Mouse (Mus musculus): ENCODE measurements at regions not wholly inside any gene's neighbourhood (a gene's known extent, or its start where the extent isn't known, plus 50 kb on each side); places are given as distances from the start of the nearest gene placed in this dataset.

DNA sequence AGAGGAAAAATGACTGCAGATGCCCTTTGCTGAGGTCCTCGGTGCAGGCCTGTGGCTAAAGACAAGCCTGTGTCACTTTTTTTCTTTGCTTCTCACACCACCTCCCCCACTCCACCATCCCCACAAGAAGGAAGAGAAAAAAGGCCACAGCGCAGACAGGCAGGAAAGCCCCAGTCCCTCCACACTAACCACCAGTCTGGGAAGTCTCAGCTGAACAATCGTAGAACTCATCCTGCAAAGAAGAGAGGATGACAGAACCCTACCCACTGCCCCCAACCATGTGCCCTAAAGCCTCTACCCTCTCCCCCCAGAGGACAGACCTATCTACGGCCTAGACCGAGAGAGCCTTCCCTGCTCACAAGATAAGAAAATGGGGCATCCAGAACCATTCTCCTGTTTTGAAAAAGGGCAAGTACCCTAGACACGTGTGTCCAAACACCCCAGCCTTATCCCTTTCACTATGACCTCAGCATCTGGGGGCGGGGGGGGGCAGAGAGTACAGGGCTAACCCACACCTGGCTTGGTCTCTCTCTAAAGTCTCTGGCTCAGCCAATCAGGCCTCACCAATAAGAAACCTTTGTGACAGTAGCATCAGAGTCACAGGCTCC is 214.8 kb downstream of the Ly86 start:
- Histone ChIP-seq H3K4me1 (ENCODE audit: control insufficient read depth, insufficient read depth, low read length) (no peaks in the 10 kb centered on the region), H3K27ac (ENCODE audit: insufficient read depth, low read length) (no peak overlapping the region), H3K4me3 (ENCODE audit: insufficient read depth, low read length) (no peak overlapping the region)
- no peak for TF ChIP-seq CTCF (IDR thresholded peaks at IDR 0.05; ENCODE audit: borderline replicate concordance, insufficient read depth, low read length)
- no peak for TF ChIP-seq POLR2A (IDR thresholded peaks at IDR 0.05; ENCODE audit: low read depth, low read length)

DNA sequence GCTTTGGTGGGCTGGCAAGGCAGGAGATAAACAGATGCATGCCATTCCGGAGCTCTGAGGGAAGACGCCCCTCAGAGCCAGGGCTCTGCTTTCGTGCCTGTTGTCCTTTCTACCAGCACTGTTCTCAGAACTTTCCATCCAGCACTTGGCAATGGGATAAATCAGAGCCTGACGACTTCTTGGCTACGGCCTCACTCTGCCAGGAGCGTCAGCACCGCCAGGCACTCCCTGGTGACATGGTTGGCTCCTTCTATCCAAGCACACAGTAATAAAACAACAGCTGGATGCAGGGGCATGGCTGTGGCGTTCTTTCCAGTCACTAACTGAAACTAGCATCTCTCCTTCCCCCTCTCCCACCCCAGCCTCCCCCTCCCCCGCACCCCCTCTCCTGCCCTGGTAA is 215.4 kb downstream of the Ly86 start:
- TF ChIP-seq CTCF (IDR thresholded peaks at IDR 0.05; ENCODE audit: borderline replicate concordance, insufficient read depth, low read length) (no peak), POLR2A (IDR thresholded peaks at IDR 0.05; ENCODE audit: low read depth, low read length) (no peak)
- Histone ChIP-seq H3K27ac (ENCODE audit: insufficient read depth, low read length) (no peak overlapping the region), H3K4me1 (ENCODE audit: control insufficient read depth, insufficient read depth, low read length) (no peaks in the 10 kb centered on the region)

DNA sequence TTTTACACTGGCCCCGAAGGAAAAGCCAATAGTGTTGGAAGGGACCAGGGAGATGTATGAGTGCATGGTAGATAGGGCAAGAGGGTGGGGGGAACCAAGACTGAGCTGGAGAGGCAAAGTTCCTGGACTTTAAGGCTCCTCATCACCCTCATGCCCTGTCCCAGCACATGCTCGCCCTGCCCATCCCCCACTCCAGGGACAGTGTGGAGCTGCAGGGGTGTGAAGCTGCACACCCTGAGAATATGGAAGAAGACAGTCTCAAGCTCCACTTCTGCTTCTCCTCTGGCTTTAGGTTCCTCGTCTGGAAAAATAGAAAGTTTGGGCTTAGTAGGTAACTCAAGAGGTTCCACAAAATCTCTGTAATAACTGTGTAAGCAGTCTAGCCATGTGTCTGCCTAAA is 215.8 kb downstream of the Ly86 start:
- Histone ChIP-seq H3K4me3 (ENCODE audit: insufficient read depth, low read length) (no peak overlapping the region), H3K4me1 (ENCODE audit: control insufficient read depth, insufficient read depth, low read length) (no peaks in the 10 kb centered on the region), H3K27ac (ENCODE audit: insufficient read depth, low read length) (no peak overlapping the region)
- TF ChIP-seq POLR2A (IDR thresholded peaks at IDR 0.05; ENCODE audit: low read depth, low read length) (no peak), CTCF (IDR thresholded peaks at IDR 0.05; ENCODE audit: borderline replicate concordance, insufficient read depth, low read length) (no peak)

More for the DNA sequence above, 215.4 kb downstream of the Ly86 start:
- no peak overlapping the region for H3K4me3 ChIP-seq (ENCODE audit: insufficient read depth, low read length)

DNA sequence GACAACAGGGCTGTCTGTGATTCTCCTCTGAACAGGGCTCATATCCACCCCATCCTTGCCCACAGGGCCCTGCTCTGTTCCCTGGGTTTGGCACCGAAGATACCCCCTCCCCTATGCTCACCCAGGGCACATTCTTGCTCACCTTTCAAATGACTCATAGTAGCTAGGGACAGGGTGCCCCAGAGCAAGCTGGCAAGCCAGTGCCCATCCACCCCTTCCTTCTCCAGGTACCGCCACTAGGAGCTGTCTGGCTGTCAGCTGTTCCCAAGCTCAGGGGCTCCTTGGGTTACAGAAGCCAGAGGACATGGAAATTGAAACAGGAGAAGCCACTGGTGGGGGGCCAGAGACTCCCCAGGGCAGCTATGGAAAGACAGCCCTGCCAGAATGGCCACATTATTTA is 216.4 kb downstream of the Ly86 start:
- no peak for TF ChIP-seq CTCF (IDR thresholded peaks at IDR 0.05; ENCODE audit: borderline replicate concordance, insufficient read depth, low read length)
- no peak for TF ChIP-seq POLR2A (IDR thresholded peaks at IDR 0.05; ENCODE audit: low read depth, low read length)
- Histone ChIP-seq H3K4me3 (ENCODE audit: insufficient read depth, low read length) (no peak overlapping the region), H3K27ac (ENCODE audit: insufficient read depth, low read length) (no peak overlapping the region), H3K4me1 (ENCODE audit: control insufficient read depth, insufficient read depth, low read length) (no peaks in the 10 kb centered on the region)

DNA sequence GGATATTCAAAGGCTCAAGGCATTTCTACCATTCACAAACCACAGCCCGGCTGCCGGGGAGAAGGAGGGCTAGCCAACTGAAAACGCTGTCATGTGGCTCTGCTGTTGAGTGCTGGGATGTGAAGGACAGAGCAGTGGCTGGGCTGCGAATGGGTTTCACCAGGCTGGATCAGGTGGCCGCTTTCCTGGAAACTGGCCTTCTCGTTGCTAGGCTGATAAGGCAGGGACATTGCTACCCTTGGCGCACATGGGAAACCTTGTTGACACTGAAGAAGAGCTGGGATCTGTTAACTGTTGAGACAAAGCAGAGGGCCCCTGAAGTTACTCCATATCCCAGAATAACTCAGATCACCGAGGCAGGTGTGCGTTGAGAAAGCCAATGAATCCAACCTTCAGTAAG is 216.1 kb upstream of the Rreb1 start:
- no peak for TF ChIP-seq CTCF (IDR thresholded peaks at IDR 0.05; ENCODE audit: borderline replicate concordance, insufficient read depth, low read length)
- TF ChIP-seq POLR2A (IDR thresholded peaks at IDR 0.05; ENCODE audit: low read depth, low read length) = no peak
- no peak overlapping the region for H3K4me3 ChIP-seq (ENCODE audit: insufficient read depth, low read length)
- H3K4me1 ChIP-seq (ENCODE audit: control insufficient read depth, insufficient read depth, low read length) = no peaks in the 10 kb centered on the region
- H3K27ac ChIP-seq (ENCODE audit: insufficient read depth, low read length) = no peak overlapping the region

DNA sequence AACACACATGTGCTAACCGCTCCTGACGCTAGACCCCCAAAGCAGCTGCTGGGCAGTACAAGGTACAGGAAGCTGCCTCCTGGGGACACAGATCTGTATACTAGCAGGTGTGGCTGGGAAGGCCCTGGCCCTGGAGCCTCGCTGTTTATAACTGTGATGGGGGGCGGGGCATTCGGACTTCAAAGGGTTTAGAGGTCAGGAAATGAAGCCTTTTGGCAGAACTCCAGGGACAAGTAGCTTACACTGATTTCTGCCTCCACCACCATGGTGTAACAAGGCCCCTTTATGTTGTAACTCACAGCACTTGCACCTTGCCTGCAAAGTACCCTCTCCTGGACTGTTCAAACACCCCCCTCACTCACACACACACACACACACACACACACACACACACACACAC is 215.5 kb upstream of the Rreb1 start:
- H3K27ac ChIP-seq (ENCODE audit: insufficient read depth, low read length) = no peak overlapping the region
- no peak for TF ChIP-seq CTCF (IDR thresholded peaks at IDR 0.05; ENCODE audit: borderline replicate concordance, insufficient read depth, low read length)
- TF ChIP-seq POLR2A (IDR thresholded peaks at IDR 0.05; ENCODE audit: low read depth, low read length) = no peak
- no peaks in the 10 kb centered on the region for H3K4me1 ChIP-seq (ENCODE audit: control insufficient read depth, insufficient read depth, low read length)
- H3K4me3 ChIP-seq (ENCODE audit: insufficient read depth, low read length) = no peak overlapping the region

DNA sequence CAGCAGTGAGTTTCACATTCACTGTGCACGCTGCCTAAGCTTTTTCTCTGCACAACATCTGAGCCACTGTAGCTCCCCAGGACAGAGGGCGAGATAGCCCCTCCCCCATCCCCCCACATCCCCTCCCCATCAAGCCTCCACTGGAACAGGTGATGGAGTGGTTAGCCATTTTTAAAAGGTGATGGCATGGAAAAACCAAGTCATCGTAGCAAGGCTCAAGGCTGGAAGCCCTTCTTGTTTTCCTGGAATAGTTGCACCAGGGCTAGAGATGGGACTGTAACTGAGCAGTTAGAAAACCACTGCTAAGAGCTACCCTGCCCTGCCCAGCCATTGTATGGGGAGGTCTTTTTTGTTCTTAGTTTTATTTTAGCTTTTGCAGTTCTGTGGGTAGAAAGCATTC is 209.1 kb upstream of the Rreb1 start:
- H3K4me1 ChIP-seq (ENCODE audit: control insufficient read depth, insufficient read depth, low read length) = no peaks in the 10 kb centered on the region
- no peak overlapping the region for H3K4me3 ChIP-seq (ENCODE audit: insufficient read depth, low read length)
- H3K27ac ChIP-seq (ENCODE audit: insufficient read depth, low read length) = no peak overlapping the region
- TF ChIP-seq CTCF (IDR thresholded peaks at IDR 0.05; ENCODE audit: borderline replicate concordance, insufficient read depth, low read length) = no peak
- TF ChIP-seq POLR2A (IDR thresholded peaks at IDR 0.05; ENCODE audit: low read depth, low read length) = no peak

DNA sequence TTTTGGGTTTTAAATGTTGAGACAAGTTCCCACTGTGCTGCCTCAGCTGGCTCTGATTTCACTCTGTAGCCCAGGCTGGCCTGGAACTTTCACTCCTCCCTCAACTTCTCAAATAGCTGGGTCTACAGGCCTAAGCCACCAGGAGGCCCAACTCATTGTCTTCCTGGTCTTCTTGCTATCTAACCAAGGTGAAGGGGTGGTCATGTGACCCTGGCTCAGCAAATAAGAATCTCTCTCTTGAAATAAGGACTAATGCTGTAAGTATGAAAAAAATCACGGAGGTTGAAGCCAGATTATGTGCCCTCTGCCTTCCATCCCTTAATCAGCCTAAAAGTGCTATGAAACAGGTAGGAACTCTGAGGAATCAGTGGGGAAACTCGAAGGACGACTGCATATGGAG is 208.7 kb upstream of the Rreb1 start:
- Histone ChIP-seq H3K4me3 (ENCODE audit: insufficient read depth, low read length) (no peak overlapping the region), H3K4me1 (ENCODE audit: control insufficient read depth, insufficient read depth, low read length) (no peaks in the 10 kb centered on the region), H3K27ac (ENCODE audit: insufficient read depth, low read length) (no peak overlapping the region)
- TF ChIP-seq CTCF (IDR thresholded peaks at IDR 0.05; ENCODE audit: borderline replicate concordance, insufficient read depth, low read length) = no peak
- no peak for TF ChIP-seq POLR2A (IDR thresholded peaks at IDR 0.05; ENCODE audit: low read depth, low read length)

DNA sequence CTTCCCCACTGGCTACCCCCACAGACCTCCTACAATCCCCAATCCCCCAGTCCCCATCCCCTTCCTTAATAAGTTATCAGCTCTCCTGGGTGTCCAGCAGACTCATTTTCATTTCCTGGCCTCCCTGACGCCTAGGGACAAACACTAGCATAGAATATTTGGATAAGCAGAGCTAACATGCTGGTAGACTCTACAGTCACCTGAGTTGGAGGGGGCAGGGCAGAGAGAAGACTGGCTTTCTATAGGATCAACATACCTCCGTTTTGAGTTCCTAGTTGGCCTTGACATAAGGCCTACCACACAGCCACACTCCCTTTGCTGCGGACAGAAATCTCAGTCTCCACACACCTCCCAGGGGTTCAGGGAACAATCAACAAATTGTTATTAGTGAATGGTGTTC is 205.2 kb upstream of the Rreb1 start:
- H3K27ac ChIP-seq (ENCODE audit: insufficient read depth, low read length) = no peak overlapping the region
- TF ChIP-seq CTCF (IDR thresholded peaks at IDR 0.05; ENCODE audit: borderline replicate concordance, insufficient read depth, low read length) (no peak), POLR2A (IDR thresholded peaks at IDR 0.05; ENCODE audit: low read depth, low read length) (no peak)
- no peak overlapping the region for H3K4me3 ChIP-seq (ENCODE audit: insufficient read depth, low read length)
- H3K4me1 ChIP-seq (ENCODE audit: control insufficient read depth, insufficient read depth, low read length) = no peaks in the 10 kb centered on the region

DNA sequence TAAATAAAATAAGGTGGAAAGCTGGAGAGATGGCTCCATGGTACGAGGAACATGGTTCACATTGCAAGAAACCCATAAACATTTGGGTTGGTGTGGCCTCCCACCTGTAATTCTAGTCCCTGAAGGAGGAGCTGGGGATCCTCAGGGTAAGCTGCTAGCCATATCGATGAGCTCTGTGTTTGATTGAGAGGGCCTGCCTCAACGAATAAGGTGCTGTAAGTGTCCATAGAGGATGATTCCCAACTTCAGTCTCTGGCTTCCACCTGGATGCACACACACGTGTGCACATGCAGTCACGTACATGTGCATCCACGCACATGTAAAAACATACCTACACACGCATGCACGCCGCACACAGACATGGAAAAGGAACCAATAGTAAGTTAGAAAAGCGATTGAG is 199.0 kb upstream of the Rreb1 start:
- Histone ChIP-seq H3K4me1 (ENCODE audit: control insufficient read depth, insufficient read depth, low read length) (no peaks in the 10 kb centered on the region), H3K27ac (ENCODE audit: insufficient read depth, low read length) (no peak overlapping the region), H3K4me3 (ENCODE audit: insufficient read depth, low read length) (no peak overlapping the region)
- TF ChIP-seq CTCF (IDR thresholded peaks at IDR 0.05; ENCODE audit: borderline replicate concordance, insufficient read depth, low read length) = no peak
- TF ChIP-seq POLR2A (IDR thresholded peaks at IDR 0.05; ENCODE audit: low read depth, low read length) = no peak

DNA sequence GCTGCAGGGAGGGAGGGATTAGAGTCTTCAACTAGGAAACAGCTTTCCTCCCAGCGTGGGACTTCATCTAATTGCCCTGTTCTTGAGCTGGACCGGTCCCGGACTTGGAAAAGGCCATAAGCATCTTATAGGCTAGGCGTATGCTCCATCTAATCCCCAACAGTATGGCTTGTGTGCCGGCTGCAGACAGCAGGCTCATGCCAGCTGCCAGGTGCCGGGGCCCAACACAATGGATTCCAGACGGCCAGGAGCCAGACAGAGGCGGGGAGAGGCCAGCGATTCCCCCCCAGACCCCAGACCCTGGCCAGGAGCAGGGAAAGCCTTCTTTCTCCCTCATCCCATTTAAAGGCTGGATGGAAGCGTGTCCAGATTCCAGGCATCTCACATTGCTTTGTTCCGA is 198.4 kb upstream of the Rreb1 start:
- no peak overlapping the region for H3K27ac ChIP-seq (ENCODE audit: insufficient read depth, low read length)
- TF ChIP-seq CTCF (IDR thresholded peaks at IDR 0.05; ENCODE audit: borderline replicate concordance, insufficient read depth, low read length) (no peak), POLR2A (IDR thresholded peaks at IDR 0.05; ENCODE audit: low read depth, low read length) (no peak)
- H3K4me1 ChIP-seq (ENCODE audit: control insufficient read depth, insufficient read depth, low read length) = no peaks in the 10 kb centered on the region
- H3K4me3 ChIP-seq (ENCODE audit: insufficient read depth, low read length) = no peak overlapping the region

All from embryonic fibroblast, embryonic 13.5 days (primary cell).